Mouse (Mus musculus): ENCODE data around the gene Olfr625-ps1.
"Not testable (repeated sequence)": the region's sequence is repeated elsewhere in the genome, so short reads cannot be mapped to it uniquely, and the experiment has no call there.

Olfr625-ps1 gene

GRCm38 (mm10) chr7:103682420-103682819 lies at the start of gene Olfr625-ps1:
TSS of gene Olfr625-ps1 (plus strand) at chr7:103682720.
- DNase-seq (ENCODE audit: low spot score): no peak

- DNase-seq (ENCODE audit: low spot score): no peak
These were observed 45.7 kb upstream of the Olfr625-ps1 start for GRCm38 (mm10) chr7:103636795-103637194.

- no peak for DNase-seq (ENCODE audit: low spot score)
These were observed 39.9 kb upstream of the Olfr625-ps1 start, which contains the start of gene Olfr622 for GRCm38 (mm10) chr7:103642602-103643001. TSS of gene Olfr622 (minus strand) at chr7:103642702.

GRCm38 (mm10) chr7:103644070-103644469 lies 38.5 kb upstream of the Olfr625-ps1 start:
- no peak for DNase-seq (ENCODE audit: low spot score)

- DNase-seq (ENCODE audit: low spot score): no peak
These were observed 18.9 kb upstream of the Olfr625-ps1 start, which contains the start of gene Olfr623 for GRCm38 (mm10) chr7:103663598-103663997. TSS of gene Olfr623 (minus strand) at chr7:103663698.

GRCm38 (mm10) chr7:103671091-103671490 lies 11.4 kb upstream of the Olfr625-ps1 start, which contains the start of gene Olfr624:
TSS of gene Olfr624 (minus strand) at chr7:103671191.
- DNase-seq (ENCODE audit: low spot score): no peak

- no peak for DNase-seq (ENCODE audit: low spot score)
These were observed 16.9 kb downstream of the Olfr625-ps1 start for GRCm38 (mm10) chr7:103699469-103699868.

- DNase-seq (ENCODE audit: low spot score): no peak
These were observed 29.5 kb downstream of the Olfr625-ps1 start for GRCm38 (mm10) chr7:103712024-103712423.

- no peak for DNase-seq (ENCODE audit: low spot score)
These were observed 31.9 kb downstream of the Olfr625-ps1 start, which contains the start of gene Olfr243 for GRCm38 (mm10) chr7:103714371-103714770. TSS of gene Olfr243 (plus strand) at chr7:103714671.

- not testable (repeated sequence) for DNase-seq (ENCODE audit: low spot score)
These were observed 33.9 kb downstream of the Olfr625-ps1 start for GRCm38 (mm10) chr7:103716398-103716797.

- DNase-seq (ENCODE audit: low spot score): no peak
These were observed 47.6 kb downstream of the Olfr625-ps1 start, which contains the start of gene Olfr628 for GRCm38 (mm10) chr7:103730074-103730473. TSS of gene Olfr628 (plus strand) at chr7:103730374.
